Mouse (Mus musculus) liver, postnatal 0 days (tissue): ENCODE measurements at regions not wholly inside any gene's neighbourhood (a gene's known extent, or its start where the extent isn't known, plus 50 kb on each side); places are given as distances from the start of the nearest gene placed in this dataset.

Experiments used
- CTCF ChIP-seq: sonication (generic); IDR thresholded peaks from 2 replicates; pipeline ENCODE4 v1.5.1; 2016; ENCODE audit warnings: antibody characterized with exemption, low read depth
- EP300 ChIP-seq: IDR thresholded peaks from 2 replicates; pipeline ENCODE4 v1.6.1; 2016; ENCODE audit warnings: antibody characterized with exemption, low read depth, mild to moderate bottlenecking

DNA sequence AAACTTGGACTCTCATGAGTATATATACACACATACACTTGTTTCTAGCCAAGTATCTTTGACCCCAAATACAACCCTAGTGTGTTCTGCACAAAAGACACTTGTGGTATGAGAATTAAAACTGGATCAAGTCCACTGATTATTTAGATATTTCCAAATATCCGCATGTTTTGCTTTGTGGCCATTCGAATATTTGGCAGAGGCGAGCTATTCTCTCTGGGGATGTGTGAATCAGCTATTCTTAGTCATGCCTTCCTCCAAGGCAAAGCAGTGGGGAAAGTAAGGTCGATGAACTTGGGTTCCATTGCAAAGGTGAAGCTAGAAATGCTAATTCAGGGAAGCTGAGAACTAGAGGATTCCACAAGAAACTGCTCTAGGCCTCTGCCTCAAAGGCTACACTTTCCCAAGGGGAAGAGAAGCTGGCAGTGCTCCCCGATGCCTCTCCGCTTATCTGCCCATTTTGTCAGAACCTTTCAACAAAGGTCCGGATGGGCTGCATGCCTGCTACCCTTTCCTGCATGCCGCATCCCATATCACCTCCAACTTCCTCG lies 154.4 kb downstream of the Snx19 start:
- no peak for TF ChIP-seq CTCF
- TF ChIP-seq EP300, result no peak
